Mouse (Mus musculus) kidney, postnatal 14 days (tissue): ENCODE data around the gene Col4a4.

Experiments
- DNase-seq: peaks from one replicate; pipeline ENCODE4 v3.0.0; 2022; ENCODE audit warnings: mixed read lengths

Col4a4 gene

GRCm38 (mm10) chr1:82474461-82474961 is 112.1 kb downstream of the Col4a4 start:
- DNase-seq: peak; percentile 55

- DNase-seq: no peak
Observed at GRCm38 (mm10) chr1:82473467-82473866, 113.2 kb downstream of the Col4a4 start.

- no peak for DNase-seq
Observed at GRCm38 (mm10) chr1:82470516-82471225, 116.0 kb downstream of the Col4a4 start.

- DNase-seq: no peak
Observed at GRCm38 (mm10) chr1:82468872-82469271, 117.8 kb downstream of the Col4a4 start.

- DNase-seq: no peak
Observed at GRCm38 (mm10) chr1:82465321-82465853, 121.3 kb downstream of the Col4a4 start.

- no peak for DNase-seq
Observed at GRCm38 (mm10) chr1:82461041-82461440, 125.6 kb downstream of the Col4a4 start.

- no peak for DNase-seq
Observed at GRCm38 (mm10) chr1:82459926-82460325, 126.7 kb downstream of the Col4a4 start.

GRCm38 (mm10) chr1:82459350-82459749 is 127.3 kb downstream of the Col4a4 start:
- no peak for DNase-seq

- no peak for DNase-seq
Observed at GRCm38 (mm10) chr1:82454031-82454430, 132.6 kb downstream of the Col4a4 start.

- no peak for DNase-seq
Observed at GRCm38 (mm10) chr1:82451927-82452651, 134.6 kb downstream of the Col4a4 start.

- no peak for DNase-seq
Observed at GRCm38 (mm10) chr1:82449851-82450250, 136.8 kb downstream of the Col4a4 start.

GRCm38 (mm10) chr1:82446049-82446448 is 140.6 kb downstream of the Col4a4 start:
- peak; percentile 70 for DNase-seq

GRCm38 (mm10) chr1:82443517-82443916 is 143.1 kb downstream of the Col4a4 start:
- DNase-seq: no peak

- DNase-seq: no peak
Observed at GRCm38 (mm10) chr1:82440123-82440522, 146.5 kb downstream of the Col4a4 start.

GRCm38 (mm10) chr1:82437273-82437672 is 149.4 kb downstream of the Col4a4 start:
- DNase-seq: no peak

- DNase-seq: no peak
Observed at GRCm38 (mm10) chr1:82433649-82434005, 153.0 kb downstream of the Col4a4 start.

- peak; percentile 84 for DNase-seq
Observed at GRCm38 (mm10) chr1:82432919-82433648, 153.6 kb downstream of the Col4a4 start.

- DNase-seq: peak; percentile 82
Observed at GRCm38 (mm10) chr1:82429061-82429460, 157.6 kb downstream of the Col4a4 start.

- DNase-seq: no peak
Observed at GRCm38 (mm10) chr1:82427729-82428128, 158.9 kb downstream of the Col4a4 start.

- no peak for DNase-seq
Observed at GRCm38 (mm10) chr1:82415641-82416040, 171.0 kb downstream of the Col4a4 start.

- DNase-seq: no peak
Observed at GRCm38 (mm10) chr1:82414434-82415045, 172.1 kb downstream of the Col4a4 start.

GRCm38 (mm10) chr1:82412085-82412484 is 174.6 kb downstream of the Col4a4 start:
- no peak for DNase-seq

- DNase-seq: no peak
Observed at GRCm38 (mm10) chr1:82411521-82411920, 175.1 kb downstream of the Col4a4 start.
